Mouse (Mus musculus) neural tube, embryonic 10.5 days (tissue): ENCODE results near the gene Cd2.

Experiments used
- DNase-seq: peaks from one replicate; pipeline ENCODE4 v3.0.0-alpha.2; 2017; ENCODE audit warnings: low spot score; ENCODE audit errors: extremely low spot score

Gene Cd2

GRCm38 (mm10) chr3:101287911-101288311 is at the start of gene Cd2:
Gene Cd2, minus strand, starts transcription at chr3:101287939.
- no peak for DNase-seq

- DNase-seq = no peak
Observed at GRCm38 (mm10) chr3:101328617-101329016, 40.9 kb upstream of the Cd2 start.

- no peak for DNase-seq
Observed at GRCm38 (mm10) chr3:101327248-101327647, 39.5 kb upstream of the Cd2 start.

GRCm38 (mm10) chr3:101322437-101322836 is 34.7 kb upstream of the Cd2 start:
- no peak for DNase-seq

- DNase-seq = no peak
Observed at GRCm38 (mm10) chr3:101320874-101321273, 33.1 kb upstream of the Cd2 start.

GRCm38 (mm10) chr3:101318516-101319170 is 30.9 kb upstream of the Cd2 start:
- DNase-seq = no peak

GRCm38 (mm10) chr3:101318115-101318514 is 30.4 kb upstream of the Cd2 start:
- peak; percentile 53 for DNase-seq

- DNase-seq = no peak
Observed at GRCm38 (mm10) chr3:101314954-101315353, 27.2 kb upstream of the Cd2 start.

GRCm38 (mm10) chr3:101313266-101314051 is 25.7 kb upstream of the Cd2 start:
- DNase-seq = no peak

GRCm38 (mm10) chr3:101310977-101311376 is 23.2 kb upstream of the Cd2 start:
- DNase-seq = no peak

- no peak for DNase-seq
Observed at GRCm38 (mm10) chr3:101309626-101310025, 21.9 kb upstream of the Cd2 start.

GRCm38 (mm10) chr3:101306090-101306489 is 18.4 kb upstream of the Cd2 start:
- DNase-seq = no peak

- DNase-seq = no peak
Observed at GRCm38 (mm10) chr3:101305046-101305445, 17.3 kb upstream of the Cd2 start.

- DNase-seq = peak; percentile 79
Observed at GRCm38 (mm10) chr3:101304156-101304555, 16.4 kb upstream of the Cd2 start.

GRCm38 (mm10) chr3:101300271-101301071 is 12.7 kb upstream of the Cd2 start:
- DNase-seq = peak; percentile 43

- no peak for DNase-seq
Observed at GRCm38 (mm10) chr3:101299591-101299990, 11.9 kb upstream of the Cd2 start.

GRCm38 (mm10) chr3:101297221-101297620 is 9.5 kb upstream of the Cd2 start:
- no peak for DNase-seq

- no peak for DNase-seq
Observed at GRCm38 (mm10) chr3:101295931-101296820, 8.4 kb upstream of the Cd2 start.

GRCm38 (mm10) chr3:101295366-101295867 is 7.7 kb upstream of the Cd2 start:
- peak; percentile 93 for DNase-seq

GRCm38 (mm10) chr3:101294487-101295365 is 7.0 kb upstream of the Cd2 start:
- DNase-seq = no peak
